Mouse (Mus musculus): ENCODE results near the gene Eno3. TPM values are rescaled to one million over a fixed set of nuclear protein-coding genes. Genes with fewer than 3 reads are reported as not detected.

The Eno3 gene
- polyA plus RNA-seq, 1 experiment: 75.8 TPM

DNA sequence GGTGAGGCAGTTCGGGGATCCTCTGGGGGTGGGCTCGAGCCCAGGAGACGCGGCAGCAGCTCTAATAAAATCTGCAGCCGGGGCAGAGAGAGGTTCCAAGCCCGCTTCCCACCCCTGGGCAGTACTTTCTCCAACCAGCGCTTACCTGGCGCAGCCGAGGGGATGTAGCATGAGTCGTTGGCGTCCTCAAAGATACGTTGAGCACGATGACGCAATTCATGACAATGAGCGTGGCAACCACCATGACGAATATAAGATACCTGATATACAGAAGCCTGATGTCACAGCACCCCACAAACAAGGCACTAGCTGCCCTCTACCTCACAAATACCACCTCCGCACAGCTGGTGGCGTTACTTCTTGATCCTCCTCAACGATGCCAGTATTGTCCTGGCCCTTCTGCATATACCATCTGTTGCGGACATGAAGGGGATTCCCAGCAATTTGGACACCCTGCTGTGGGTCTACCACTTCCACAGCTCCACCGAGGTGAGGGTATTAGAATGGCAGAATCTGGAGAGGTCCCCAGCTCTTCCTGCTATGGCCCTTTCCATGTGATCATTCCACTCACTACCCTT lies 41.4 kb upstream of the Eno3 start, which contains the start of gene 4930544D05Rik:
4930544D05Rik (plus strand) TSS at position 333 of the 578 bp plus-strand sequence.
- peaks cover 10% of the 10 kb centered on the region for H3K36me3 ChIP-seq (ENCODE audit: control insufficient read depth, insufficient read depth, low read length)
- TF ChIP-seq CTCF (IDR thresholded peaks at IDR 0.05; ENCODE audit: borderline replicate concordance, control insufficient read depth, extremely low read depth, insufficient read depth, low read length, poor library complexity) (no peak), POLR2A (IDR thresholded peaks at IDR 0.05; ENCODE audit: control insufficient read depth, extremely low read depth, insufficient read depth, low read length, poor library complexity) (no peak)
- WGBS: 14% methylated on average over 21 of the region's 21 CpGs

DNA sequence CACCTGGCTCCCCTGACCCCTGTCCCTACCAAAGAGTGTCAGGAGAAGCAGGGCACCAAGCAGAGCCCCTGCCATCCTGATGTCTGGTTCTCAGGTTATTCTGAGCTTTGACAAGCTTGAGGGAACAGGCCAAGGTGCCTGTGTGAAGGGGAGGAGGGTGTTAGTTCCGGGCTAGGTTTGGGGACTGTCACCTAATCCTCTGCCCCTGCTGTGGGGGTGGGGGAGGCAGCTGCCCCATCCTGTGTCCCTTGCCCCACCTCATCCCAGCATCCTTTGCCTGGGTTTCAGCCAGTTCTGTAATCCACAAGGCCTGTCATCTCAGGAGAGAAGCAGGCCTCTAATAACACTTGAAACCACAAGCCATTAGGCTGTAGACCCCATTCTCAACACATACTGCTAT lies 37.9 kb upstream of the Eno3 start, which contains the start of gene Chrne:
Chrne (minus strand) TSS at position 116 of the 400 bp plus-strand sequence.
- no peak for TF ChIP-seq POLR2A (IDR thresholded peaks at IDR 0.05; ENCODE audit: control insufficient read depth, extremely low read depth, insufficient read depth, low read length, poor library complexity)
- TF ChIP-seq CTCF (IDR thresholded peaks at IDR 0.05; ENCODE audit: borderline replicate concordance, control insufficient read depth, extremely low read depth, insufficient read depth, low read length, poor library complexity): no peak
- DNase-seq: no peak
- no peaks in the 10 kb centered on the region for H3K36me3 ChIP-seq (ENCODE audit: control insufficient read depth, insufficient read depth, low read length)
- no peaks in the 10 kb centered on the region for H3K27me3 ChIP-seq (ENCODE audit: control insufficient read depth, insufficient read depth, low read length)
- peaks cover 16% of the 10 kb centered on the region for H3K4me1 ChIP-seq (replicated peaks; ENCODE audit: control insufficient read depth, insufficient read depth, low read length)
- no peak within 1 kb of the TSS for H3K27ac ChIP-seq (ENCODE audit: control insufficient read depth, insufficient read depth, low read length)
- WGBS: 67% methylated on average over 1 of the region's 1 CpGs
- H3K4me3 ChIP-seq (ENCODE audit: control insufficient read depth, insufficient read depth, low read length): no peak within 1 kb of the TSS

More for the DNA sequence above, 41.4 kb upstream of the Eno3 start, which contains the start of gene 4930544D05Rik:
- Histone ChIP-seq H3K27me3 (ENCODE audit: control insufficient read depth, insufficient read depth, low read length) (no peaks in the 10 kb centered on the region), H3K4me1 (replicated peaks; ENCODE audit: control insufficient read depth, insufficient read depth, low read length) (peaks cover 16% of the 10 kb centered on the region), H3K4me3 (ENCODE audit: control insufficient read depth, insufficient read depth, low read length) (peak within 1 kb of the TSS; percentile 64), H3K27ac (ENCODE audit: control insufficient read depth, insufficient read depth, low read length) (no peak within 1 kb of the TSS)
- DNase-seq: no peak

DNA sequence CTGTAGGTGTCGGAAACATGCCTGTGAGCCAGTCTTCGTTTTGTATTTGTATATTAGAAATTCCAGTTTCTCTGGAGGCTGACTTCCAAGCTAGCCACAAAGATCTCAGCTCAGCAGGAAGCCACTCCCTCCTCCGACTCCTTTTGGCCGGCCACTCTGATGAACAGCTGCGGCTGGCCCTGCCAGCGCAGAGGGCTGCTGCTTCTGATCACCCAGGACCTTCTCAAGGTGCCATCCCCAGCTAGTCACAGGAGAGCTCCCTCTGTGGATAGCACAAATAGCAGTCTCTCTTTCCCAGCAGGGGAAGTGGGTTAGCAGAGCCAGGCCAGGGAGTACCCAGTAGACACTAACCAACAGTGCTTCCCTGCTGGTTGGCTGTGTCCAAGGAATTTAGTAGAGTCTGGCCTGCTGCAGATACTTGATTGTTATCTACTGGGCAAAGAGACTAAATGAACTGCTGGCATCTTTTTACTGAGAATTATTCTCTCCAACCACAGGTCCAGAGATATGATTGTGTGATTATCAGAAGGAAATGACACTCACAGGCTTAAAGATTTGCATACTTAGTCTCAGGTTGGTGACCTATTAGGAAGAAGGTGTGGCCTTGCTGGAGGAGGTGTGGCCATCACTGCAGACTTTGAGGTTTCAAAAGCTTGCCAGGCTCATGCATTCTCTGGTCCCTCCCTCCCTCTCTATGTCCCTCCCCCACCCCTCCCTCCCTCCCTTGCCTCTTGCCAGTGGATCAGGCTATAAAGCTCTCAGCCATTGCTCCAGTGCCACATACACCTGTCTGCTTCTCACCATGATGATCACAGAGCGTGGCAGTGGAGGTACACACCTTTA lies 34.8 kb upstream of the Eno3 start:
- Histone ChIP-seq H3K36me3 (ENCODE audit: control insufficient read depth, insufficient read depth, low read length) (no peaks in the 10 kb centered on the region), H3K27ac (ENCODE audit: control insufficient read depth, insufficient read depth, low read length) (no peak overlapping the region), H3K4me3 (ENCODE audit: control insufficient read depth, insufficient read depth, low read length) (no peak overlapping the region), H3K4me1 (replicated peaks; ENCODE audit: control insufficient read depth, insufficient read depth, low read length) (no peaks in the 10 kb centered on the region), H3K27me3 (ENCODE audit: control insufficient read depth, insufficient read depth, low read length) (no peaks in the 10 kb centered on the region)
- TF ChIP-seq POLR2A (IDR thresholded peaks at IDR 0.05; ENCODE audit: control insufficient read depth, extremely low read depth, insufficient read depth, low read length, poor library complexity) (no peak), CTCF (IDR thresholded peaks at IDR 0.05; ENCODE audit: borderline replicate concordance, control insufficient read depth, extremely low read depth, insufficient read depth, low read length, poor library complexity) (no peak)
- 79% methylated on average over 7 of the region's 7 CpGs for WGBS
- DNase-seq: no peak

DNA sequence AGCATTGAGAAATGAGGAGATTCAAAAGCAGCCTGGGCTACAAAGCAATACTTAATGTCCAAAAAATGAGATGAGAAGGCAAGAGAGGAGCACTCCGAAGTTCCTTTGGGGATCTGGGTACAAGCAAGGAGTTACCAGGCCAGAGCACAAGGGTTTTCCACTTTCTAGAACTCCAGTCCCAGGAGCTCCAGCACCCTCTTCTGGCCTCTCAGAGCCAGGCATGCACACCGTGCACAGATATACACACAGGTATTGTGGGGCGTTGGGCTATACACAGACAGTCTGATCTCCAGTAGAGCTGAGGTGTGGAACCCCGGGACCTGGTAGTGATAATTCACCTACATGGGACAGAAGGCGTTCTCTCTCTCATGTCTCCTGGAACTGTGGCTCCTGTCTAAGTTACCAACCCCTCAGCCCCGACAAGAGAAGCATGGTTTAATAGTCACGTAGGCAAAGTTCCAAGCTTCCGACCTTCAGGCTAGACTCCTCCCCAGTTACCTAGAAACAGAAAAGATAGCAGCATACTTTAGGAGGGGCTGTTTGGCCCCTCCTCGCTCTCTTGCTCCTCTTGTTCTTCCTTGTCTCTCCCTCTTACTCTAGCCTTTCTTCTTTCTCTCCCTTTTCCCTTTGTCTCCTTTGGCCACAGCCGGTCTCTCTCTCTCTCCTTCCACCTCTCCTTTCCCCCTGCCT lies 33.8 kb upstream of the Eno3 start:
- no peaks in the 10 kb centered on the region for H3K4me1 ChIP-seq (replicated peaks; ENCODE audit: control insufficient read depth, insufficient read depth, low read length)
- H3K36me3 ChIP-seq (ENCODE audit: control insufficient read depth, insufficient read depth, low read length): no peaks in the 10 kb centered on the region
- H3K27me3 ChIP-seq (ENCODE audit: control insufficient read depth, insufficient read depth, low read length): no peaks in the 10 kb centered on the region
- H3K4me3 ChIP-seq (ENCODE audit: control insufficient read depth, insufficient read depth, low read length): no peak overlapping the region
- no peak for DNase-seq
- TF ChIP-seq POLR2A (IDR thresholded peaks at IDR 0.05; ENCODE audit: control insufficient read depth, extremely low read depth, insufficient read depth, low read length, poor library complexity) (no peak), CTCF (IDR thresholded peaks at IDR 0.05; ENCODE audit: borderline replicate concordance, control insufficient read depth, extremely low read depth, insufficient read depth, low read length, poor library complexity) (no peak)
- no peak overlapping the region for H3K27ac ChIP-seq (ENCODE audit: control insufficient read depth, insufficient read depth, low read length)
- 95% methylated on average over 10 of the region's 10 CpGs for WGBS

DNA sequence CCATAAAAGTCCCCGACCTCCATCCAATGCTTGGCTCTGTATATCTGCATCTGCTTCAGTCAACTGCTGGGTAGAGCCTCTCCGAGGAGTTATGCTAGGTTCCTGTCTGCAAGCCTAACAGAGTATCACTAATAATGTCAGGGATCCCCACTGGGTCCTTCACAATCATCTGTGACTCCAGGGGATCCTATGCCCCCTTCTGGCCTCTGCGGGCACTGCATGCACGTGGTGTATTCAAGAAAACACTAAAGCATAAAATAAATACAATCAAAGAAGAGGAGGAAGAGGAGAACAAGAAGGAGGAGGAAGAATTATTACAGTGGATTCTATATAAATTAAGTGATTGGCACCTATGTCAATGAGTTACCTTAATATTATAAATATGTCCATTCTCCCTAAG lies 31.5 kb upstream of the Eno3 start:
- DNase-seq: peak; percentile 59
- peak; percentile 22; the same call in 1 of the 2 replicates for TF ChIP-seq CTCF (IDR thresholded peaks at IDR 0.05; ENCODE audit: borderline replicate concordance, control insufficient read depth, extremely low read depth, insufficient read depth, low read length, poor library complexity)
- TF ChIP-seq POLR2A (IDR thresholded peaks at IDR 0.05; ENCODE audit: control insufficient read depth, extremely low read depth, insufficient read depth, low read length, poor library complexity): no peak
- Histone ChIP-seq H3K27ac (ENCODE audit: control insufficient read depth, insufficient read depth, low read length) (no peak overlapping the region), H3K4me3 (ENCODE audit: control insufficient read depth, insufficient read depth, low read length) (no peak overlapping the region), H3K27me3 (ENCODE audit: control insufficient read depth, insufficient read depth, low read length) (no peaks in the 10 kb centered on the region), H3K4me1 (replicated peaks; ENCODE audit: control insufficient read depth, insufficient read depth, low read length) (no peaks in the 10 kb centered on the region), H3K36me3 (ENCODE audit: control insufficient read depth, insufficient read depth, low read length) (no peaks in the 10 kb centered on the region)
- WGBS: 43% methylated on average over 4 of the region's 4 CpGs

DNA sequence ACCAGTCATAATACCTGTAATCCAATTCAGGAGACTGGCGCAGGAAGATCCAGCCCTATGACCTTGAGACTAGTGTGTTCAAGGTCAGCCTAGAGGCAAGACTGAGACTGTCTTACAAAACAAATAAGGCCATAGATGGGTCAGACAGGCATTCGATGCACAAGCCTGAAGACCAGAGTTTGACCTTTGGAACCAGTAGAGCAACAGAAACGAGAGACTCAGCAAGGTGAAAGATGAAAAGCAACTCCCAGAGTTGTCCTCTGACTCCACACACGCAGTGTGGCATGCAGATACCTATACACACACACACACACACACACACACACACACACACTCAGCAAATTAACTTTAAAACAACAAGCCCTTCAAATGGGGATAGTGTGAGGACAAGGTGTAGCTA lies 30.1 kb upstream of the Eno3 start:
- H3K27ac ChIP-seq (ENCODE audit: control insufficient read depth, insufficient read depth, low read length): no peak overlapping the region
- no peak for DNase-seq
- H3K4me3 ChIP-seq (ENCODE audit: control insufficient read depth, insufficient read depth, low read length): no peak overlapping the region
- H3K4me1 ChIP-seq (replicated peaks; ENCODE audit: control insufficient read depth, insufficient read depth, low read length): no peaks in the 10 kb centered on the region
- H3K36me3 ChIP-seq (ENCODE audit: control insufficient read depth, insufficient read depth, low read length): no peaks in the 10 kb centered on the region
- TF ChIP-seq CTCF (IDR thresholded peaks at IDR 0.05; ENCODE audit: borderline replicate concordance, control insufficient read depth, extremely low read depth, insufficient read depth, low read length, poor library complexity) (no peak), POLR2A (IDR thresholded peaks at IDR 0.05; ENCODE audit: control insufficient read depth, extremely low read depth, insufficient read depth, low read length, poor library complexity) (no peak)
- WGBS: 86% methylated on average over 4 of the region's 4 CpGs
- H3K27me3 ChIP-seq (ENCODE audit: control insufficient read depth, insufficient read depth, low read length): no peaks in the 10 kb centered on the region

Measured in thymus, adult 2 months (tissue).